Mouse (Mus musculus) frontal cortex, adult 2 months (tissue): Measurements from ENCODE around the gene Ppfibp2. TPM values are rescaled to one million over a fixed set of nuclear protein-coding genes. Genes with fewer than 3 reads are reported as not detected.

Source experiments
- DNase-seq, 2 experiments: peaks; one replicate each; pipeline ENCODE4 v3.0.0; 2022; ENCODE audit warnings: low spot score in 1 of 2; ENCODE audit errors: extremely low spot score in 1 of 2
- polyA plus RNA-seq: library from polyadenylated mRNA; depleted of rRNA; stranded (reverse); fragments of >200 nt; gene quantifications from 2 replicates; pipeline ENCODE4 v1.2.3, GENCODE M21; 2012; rRNA removed

Ppfibp2 gene
- 6.7 and 8.0 TPM in 2 replicates for polyA plus RNA-seq

- DNase-seq, result peak; percentile 67 to 85
These were observed at the start of gene Ppfibp2 for GRCm38 (mm10) chr7:107594857-107595402. Ppfibp2 (plus strand) TSS chr7:107595207.

GRCm38 (mm10) chr7:107547872-107548271 lies 47.1 kb upstream of the Ppfibp2 start:
- DNase-seq, result no peak

- DNase-seq, result no peak
These were observed 41.5 kb upstream of the Ppfibp2 start for GRCm38 (mm10) chr7:107553461-107553860.

- DNase-seq, result peak in 1 of 2 experiments; percentile 26
These were observed 39.1 kb upstream of the Ppfibp2 start for GRCm38 (mm10) chr7:107555906-107556305.

- no peak for DNase-seq
These were observed 34.3 kb upstream of the Ppfibp2 start for GRCm38 (mm10) chr7:107560675-107561074.

- DNase-seq, result no peak
These were observed 33.4 kb upstream of the Ppfibp2 start for GRCm38 (mm10) chr7:107561584-107561983.

- no peak for DNase-seq
These were observed 31.3 kb upstream of the Ppfibp2 start for GRCm38 (mm10) chr7:107563727-107564126.

GRCm38 (mm10) chr7:107567261-107567671 lies 27.7 kb upstream of the Ppfibp2 start, which contains the start of gene Olfml1:
Olfml1 (plus strand) TSS chr7:107567446.
- peak; percentile 3 to 15 for DNase-seq

- DNase-seq, result no peak
These were observed 27.3 kb upstream of the Ppfibp2 start for GRCm38 (mm10) chr7:107567674-107568073.

GRCm38 (mm10) chr7:107568971-107569370 lies 26.0 kb upstream of the Ppfibp2 start:
- DNase-seq, result no peak

- no peak for DNase-seq
These were observed 21.2 kb upstream of the Ppfibp2 start for GRCm38 (mm10) chr7:107573856-107574255.

- DNase-seq, result no peak
These were observed 20.7 kb upstream of the Ppfibp2 start for GRCm38 (mm10) chr7:107574276-107574675.

- DNase-seq, result peak; percentile 4 to 18
These were observed 2.4 kb upstream of the Ppfibp2 start for GRCm38 (mm10) chr7:107592641-107593040.

- no peak for DNase-seq
These were observed 1.1 kb upstream of the Ppfibp2 start for GRCm38 (mm10) chr7:107593904-107594303.

GRCm38 (mm10) chr7:107594325-107594856 lies 616 bp upstream of the Ppfibp2 start:
- peak; percentile 2 to 43 for DNase-seq

- no peak for DNase-seq
These were observed 419 bp downstream of the Ppfibp2 start for GRCm38 (mm10) chr7:107595426-107595825.

GRCm38 (mm10) chr7:107596753-107597152 lies 1.7 kb downstream of the Ppfibp2 start:
- no peak for DNase-seq

GRCm38 (mm10) chr7:107597956-107598355 lies 2.9 kb downstream of the Ppfibp2 start:
- no peak for DNase-seq

- no peak for DNase-seq
These were observed 5.6 kb downstream of the Ppfibp2 start for GRCm38 (mm10) chr7:107600651-107601050.

GRCm38 (mm10) chr7:107602505-107602904 lies 7.5 kb downstream of the Ppfibp2 start:
- no peak for DNase-seq

- DNase-seq, result no peak
These were observed 7.9 kb downstream of the Ppfibp2 start for GRCm38 (mm10) chr7:107602913-107603312.

GRCm38 (mm10) chr7:107607766-107608165 lies 12.8 kb downstream of the Ppfibp2 start:
- no peak for DNase-seq
